Mouse (Mus musculus) testis, adult 2 months (tissue): Measurements from ENCODE around the gene Foxq1.

ENCODE experiments used
- CTCF ChIP-seq: fragments of 200-500 bp; IDR thresholded peaks from 2 replicates; pipeline ENCODE4 v1.5.1; 2012; ENCODE audit warnings: low read depth, mild to moderate bottlenecking, inconsistent platforms, low read length, moderate library complexity; ENCODE audit not compliant: control insufficient read depth, insufficient read depth, insufficient replicate concordance
- POLR2A ChIP-seq: fragments of 200-500 bp; IDR thresholded peaks from 2 replicates; pipeline ENCODE4 v1.6.1; 2012; ENCODE audit warnings: low read depth, mild to moderate bottlenecking, inconsistent platforms, low read length, moderate library complexity; ENCODE audit not compliant: control insufficient read depth

DNA sequence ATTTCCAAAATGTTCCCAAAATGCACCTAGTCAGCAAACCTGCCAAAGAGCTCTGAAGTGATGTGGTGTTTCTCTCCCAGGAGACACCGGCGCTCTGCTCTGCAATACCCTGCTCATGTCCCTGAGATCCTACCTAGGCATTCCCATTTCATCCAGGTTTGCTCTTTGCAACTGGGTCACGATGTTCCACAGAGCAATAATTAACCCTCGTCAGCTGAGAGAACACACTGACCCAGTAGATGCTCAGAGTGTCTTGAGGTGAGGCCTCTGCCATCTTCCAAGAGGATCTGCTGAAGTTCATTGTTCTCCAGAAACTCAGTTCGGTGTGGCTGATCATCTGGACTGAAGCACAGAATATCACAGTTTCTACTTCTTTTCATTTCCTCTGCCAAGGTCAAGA lies 12.9 kb upstream of the Foxq1 start:
- TF ChIP-seq CTCF (no peak), POLR2A (no peak)
